Mouse (Mus musculus) stomach, embryonic 14.5 days (tissue): ENCODE data around the gene Ppm1f. TPM values are rescaled to one million over a fixed set of nuclear protein-coding genes. Genes with fewer than 3 reads are reported as not detected.

ENCODE experiments used
- ATAC-seq: fragments of 200-750 bp; cut with Nextera tagmentation; 2 replicates; pipeline ENCODE4 v1.8.0; 2017; ENCODE audit warnings: low read depth, moderate TSS enrichment; ENCODE audit not compliant: insufficient number of reproducible peaks, insufficient read depth, low FRiP score
- H3K27ac ChIP-seq: fragments of 300-500 bp; sonication (generic); 2 replicates; pipeline ENCODE4 v1.5.1; 2014; ENCODE audit warnings: mild to moderate bottlenecking, low read length, moderate library complexity, mixed read lengths
- H3K27me3 ChIP-seq: fragments of 300-500 bp; sonication (generic); 2 replicates; pipeline ENCODE4 v1.6.1; 2014; ENCODE audit warnings: low read length, control low read depth, mixed read lengths; ENCODE audit not compliant: control insufficient read depth, insufficient read depth
- H3K36me3 ChIP-seq: fragments of 300-500 bp; sonication (generic); 2 replicates; pipeline ENCODE4 v1.6.1; 2014; ENCODE audit warnings: mild to moderate bottlenecking, control low read depth, low read length, moderate library complexity, mixed read lengths; ENCODE audit not compliant: control insufficient read depth, insufficient read depth
- H3K4me1 ChIP-seq: fragments of 300-500 bp; sonication (generic); 2 replicates; pipeline ENCODE4 v1.6.1; 2014; ENCODE audit warnings: low read length, control low read depth, mixed read lengths; ENCODE audit not compliant: control insufficient read depth, insufficient read depth
- H3K4me2 ChIP-seq: fragments of 300-500 bp; sonication (generic); replicated peaks from 2 replicates; pipeline ENCODE4 v1.6.1; 2014; ENCODE audit warnings: low read depth, low read length, control low read depth
- H3K4me3 ChIP-seq: fragments of 300-500 bp; sonication (generic); 2 replicates; pipeline ENCODE4 v1.5.1; 2014; ENCODE audit warnings: low read depth, low read length, control low read depth
- H3K9ac ChIP-seq: fragments of 300-500 bp; sonication (generic); replicated peaks from 2 replicates; pipeline ENCODE4 v1.6.1; 2014; ENCODE audit warnings: low read depth, mild to moderate bottlenecking, control low read depth, low read length, moderate library complexity, mixed read lengths
- H3K9me3 ChIP-seq: fragments of 300-500 bp; sonication (generic); 2 replicates; pipeline ENCODE4 v1.6.1; 2016; ENCODE audit warnings: low read depth, low read length, control low read depth; ENCODE audit not compliant: control insufficient read depth
- WGBS: fragments of 180-500 bp; shearing (Covaris S2); extraction: QIAGEN DNeasy Blood & Tissue Kit; methylation state at CpG from one replicate; pipeline ENCODE4 v1.1.7; 2014; 5-methylcytosine and 5-hydroxymethylcytosine counted together
- polyA plus RNA-seq: library from polyadenylated mRNA; unstranded; fragments of >200 nt; fragmentation: Nextera tagmentation; extraction: Ambion mirVana; gene quantifications from 2 replicates; pipeline ENCODE4 v1.2.1, GENCODE M21; 2014

The Ppm1f gene
- polyA plus RNA-seq, 1 experiment from 2014 or later: 14.8 TPM

- Histone ChIP-seq H3K36me3 (peaks cover 22% of the 10 kb centered on the region), H3K27ac (no peak overlapping the region), H3K4me1 (peaks cover 6% of the 10 kb centered on the region; the same call in 1 of the 2 replicates), H3K4me2 (peak overlapping the region; percentile 5; the same call in 1 of the 2 replicates), H3K27me3 (no peaks in the 10 kb centered on the region), H3K9ac (no peak overlapping the region), H3K9me3 (no peaks in the 10 kb centered on the region), H3K4me3 (no peak overlapping the region; the same call in 1 of the 2 replicates)
- WGBS: 27% methylated on average over 4 of the region's 4 CpGs
- ATAC-seq: no peak
Observed at GRCm38 (mm10) chr16:16896015-16896381, 271 bp upstream of the Ppm1f start.

GRCm38 (mm10) chr16:16897056-16897584 is 851 bp downstream of the Ppm1f start:
- peaks cover 11% of the 10 kb centered on the region for H3K36me3 ChIP-seq
- 25% methylated on average over 10 of the region's 10 CpGs for WGBS
- no peaks in the 10 kb centered on the region for H3K9me3 ChIP-seq
- H3K4me2 ChIP-seq: peak overlapping the region; percentile 89
- H3K27me3 ChIP-seq: no peaks in the 10 kb centered on the region
- no peak for ATAC-seq
- H3K9ac ChIP-seq: peak overlapping the region; percentile 71
- peak overlapping the region; percentile 58; the same call in 1 of the 2 replicates for H3K27ac ChIP-seq
- peaks cover 6% of the 10 kb centered on the region; the same call in 1 of the 2 replicates for H3K4me1 ChIP-seq
- peak overlapping the region; percentile 59 for H3K4me3 ChIP-seq

GRCm38 (mm10) chr16:16902329-16902728 is 6.1 kb downstream of the Ppm1f start:
- H3K4me3 ChIP-seq: no peak overlapping the region
- H3K9me3 ChIP-seq: no peaks in the 10 kb centered on the region
- H3K4me1 ChIP-seq: peaks cover 2% of the 10 kb centered on the region; the same call in 1 of the 2 replicates
- H3K9ac ChIP-seq: no peak overlapping the region
- WGBS: 77% methylated on average over 4 of the region's 4 CpGs
- H3K4me2 ChIP-seq: no peak overlapping the region
- no peak overlapping the region for H3K27ac ChIP-seq
- H3K36me3 ChIP-seq: peaks cover 17% of the 10 kb centered on the region
- no peaks in the 10 kb centered on the region for H3K27me3 ChIP-seq
- no peak for ATAC-seq

GRCm38 (mm10) chr16:16903188-16903587 is 6.9 kb downstream of the Ppm1f start:
- H3K4me1 ChIP-seq: no peaks in the 10 kb centered on the region
- H3K4me3 ChIP-seq: no peak overlapping the region
- H3K4me2 ChIP-seq: no peak overlapping the region
- no peaks in the 10 kb centered on the region for H3K9me3 ChIP-seq
- H3K36me3 ChIP-seq: peaks cover 17% of the 10 kb centered on the region
- 84% methylated on average over 5 of the region's 5 CpGs for WGBS
- no peak overlapping the region for H3K27ac ChIP-seq
- H3K27me3 ChIP-seq: no peaks in the 10 kb centered on the region
- H3K9ac ChIP-seq: no peak overlapping the region
- no peak for ATAC-seq

GRCm38 (mm10) chr16:16907799-16908198 is 11.5 kb downstream of the Ppm1f start:
- Histone ChIP-seq H3K4me1 (no peaks in the 10 kb centered on the region), H3K9ac (no peak overlapping the region), H3K27me3 (no peaks in the 10 kb centered on the region), H3K4me2 (no peak overlapping the region), H3K4me3 (no peak overlapping the region), H3K9me3 (no peaks in the 10 kb centered on the region), H3K27ac (no peak overlapping the region), H3K36me3 (peaks cover 25% of the 10 kb centered on the region)
- ATAC-seq: no peak
- whole genome bisulfite sequencing: 76% methylated on average over 6 of the region's 6 CpGs

- 43% methylated on average over 13 of the region's 13 CpGs for WGBS
- peak overlapping the region; percentile 58; the same call in 1 of the 2 replicates for H3K27ac ChIP-seq
- no peak overlapping the region for H3K9ac ChIP-seq
- no peak overlapping the region for H3K4me3 ChIP-seq
- H3K4me2 ChIP-seq: no peak overlapping the region
- ATAC-seq: peak; percentile 79
- peaks cover 36% of the 10 kb centered on the region for H3K36me3 ChIP-seq
- no peaks in the 10 kb centered on the region for H3K9me3 ChIP-seq
- H3K4me1 ChIP-seq: no peaks in the 10 kb centered on the region
- no peaks in the 10 kb centered on the region for H3K27me3 ChIP-seq
Observed at GRCm38 (mm10) chr16:16911641-16912597, 15.7 kb downstream of the Ppm1f start.

GRCm38 (mm10) chr16:16913440-16913839 is 17.2 kb downstream of the Ppm1f start:
- Histone ChIP-seq H3K27me3 (no peaks in the 10 kb centered on the region), H3K4me1 (no peaks in the 10 kb centered on the region), H3K27ac (no peak overlapping the region), H3K9ac (no peak overlapping the region), H3K36me3 (peaks cover 49% of the 10 kb centered on the region), H3K4me2 (no peak overlapping the region), H3K9me3 (no peaks in the 10 kb centered on the region), H3K4me3 (no peak overlapping the region)
- no peak for ATAC-seq
- 45% methylated on average over 1 of the region's 1 CpGs for WGBS

- peaks cover 55% of the 10 kb centered on the region for H3K36me3 ChIP-seq
- H3K9me3 ChIP-seq: no peaks in the 10 kb centered on the region
- WGBS: 92% methylated on average over 7 of the region's 7 CpGs
- H3K27me3 ChIP-seq: no peaks in the 10 kb centered on the region
- no peak overlapping the region for H3K4me2 ChIP-seq
- no peak overlapping the region for H3K9ac ChIP-seq
- no peak for ATAC-seq
- H3K4me3 ChIP-seq: no peak overlapping the region
- H3K4me1 ChIP-seq: no peaks in the 10 kb centered on the region
- H3K27ac ChIP-seq: no peak overlapping the region
Observed at GRCm38 (mm10) chr16:16918441-16919117, 22.3 kb downstream of the Ppm1f start.
